Mouse (Mus musculus) brain, embryonic 14.5 days (tissue): ENCODE measurements at regions not wholly inside any gene's neighbourhood (a gene's known extent, or its start where the extent isn't known, plus 50 kb on each side); places are given as distances from the start of the nearest gene placed in this dataset.

Experiments
- CTCF ChIP-seq: fragments of 200-500 bp; IDR thresholded peaks from 2 replicates; pipeline ENCODE4 v1.5.1; 2012; ENCODE audit warnings: inconsistent platforms, mild to moderate bottlenecking, moderate library complexity, borderline replicate concordance; ENCODE audit not compliant: insufficient read depth, insufficient read length; ENCODE audit errors: extremely low read depth
- POLR2A ChIP-seq: fragments of 200-500 bp; IDR thresholded peaks from 2 replicates; pipeline ENCODE4 v1.6.1; 2012; ENCODE audit warnings: mild to moderate bottlenecking, inconsistent platforms, borderline replicate concordance; ENCODE audit not compliant: poor library complexity, insufficient read depth, insufficient read length, severe bottlenecking; ENCODE audit errors: extremely low read depth

DNA sequence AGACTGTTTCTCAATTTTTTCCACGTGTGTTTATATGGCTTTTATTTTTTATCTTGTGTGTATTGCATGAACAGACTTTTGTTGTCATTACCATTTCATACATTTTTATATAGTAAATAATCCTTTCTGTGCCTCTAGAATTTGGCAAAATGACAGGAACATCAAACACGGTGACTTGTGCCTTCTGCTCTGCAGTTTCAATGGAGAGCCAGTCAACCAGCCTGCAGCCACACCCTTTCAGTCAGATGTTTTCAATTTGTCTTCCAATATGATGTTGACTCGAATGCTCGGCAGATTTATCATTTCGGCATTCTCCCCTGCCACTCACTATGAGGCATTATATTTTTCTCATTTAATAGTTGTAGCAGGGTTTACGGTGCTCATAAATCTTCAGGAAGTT is 74.7 kb upstream of the Dusp10 start:
- no peak for TF ChIP-seq CTCF
- TF ChIP-seq POLR2A: no peak
